Comparison of ENCODE assay signal across 9 mouse cellular contexts in genomic region chr19:5910221-5910620, GRCm38 (mm10). TPM values are rescaled to one million over a fixed set of nuclear protein-coding genes. Genes with fewer than 3 reads are reported as not detected.
DNase-seq lines count a peak whose midpoint lies in the region; ATAC-seq lines count a peak whose summit lies in the region.
"Had no signal": no experiment of that assay in that cellular context is flagged by ENCODE, and none has a peak within 500 bp of the region (broad histone marks: within the 10 kb centered on the region; RNA-seq: fewer than 3 reads in every experiment).

No protein-coding gene starts in this region.

- no peaks in the 10 kb centered on the region for H3K9me3 ChIP-seq in lung, embryonic 15.5 days
- H3K9me3 ChIP-seq in forebrain, embryonic 16.5 days (ENCODE audit: control insufficient read depth, low read length), result no peaks in the 10 kb centered on the region
- no peaks in the 10 kb centered on the region for H3K9me3 ChIP-seq in liver, embryonic 11.5 days (ENCODE audit: control insufficient read depth, low read length)
- no peaks in the 10 kb centered on the region for H3K9me3 ChIP-seq in stomach, embryonic 14.5 days (ENCODE audit: control insufficient read depth, low read depth, low read length)

- H3K9ac ChIP-seq in lung, embryonic 15.5 days, result peak overlapping the region; percentile 14
- H3K9ac ChIP-seq in forebrain, embryonic 16.5 days (replicated peaks; ENCODE audit: low read depth, low read length), result peak overlapping the region; percentile 40
- H3K9ac ChIP-seq in liver, embryonic 11.5 days (ENCODE audit: low read depth, low read length), result no peak overlapping the region
- H3K9ac ChIP-seq in stomach, embryonic 14.5 days (replicated peaks; ENCODE audit: low read depth, low read length), result no peak overlapping the region

- WGBS in lung, embryonic 15.5 days, result 49% methylated on average over 6 of the region's 6 CpGs
- 50% methylated on average over 6 of the region's 6 CpGs for WGBS in forebrain, embryonic 16.5 days
- 61% methylated on average over 6 of the region's 6 CpGs for WGBS in liver, embryonic 11.5 days
- 49% methylated on average over 6 of the region's 6 CpGs for WGBS in stomach, embryonic 14.5 days

- no peak overlapping the region for H3K27ac ChIP-seq in lung, embryonic 15.5 days
- 0 out of 2 replicates have a peak overlapping the region, but pooled peaks have one; percentile 54 for H3K27ac ChIP-seq in forebrain, embryonic 16.5 days (ENCODE audit: low read length)
- no peak overlapping the region for H3K27ac ChIP-seq in liver, embryonic 11.5 days (ENCODE audit: low read depth, low read length)
- H3K27ac ChIP-seq in stomach, embryonic 14.5 days (ENCODE audit: low read length), result no peak overlapping the region
- H3K27ac ChIP-seq: macrophage had no signal

- H3K27me3 ChIP-seq in lung, embryonic 15.5 days, result no peaks in the 10 kb centered on the region
- H3K27me3 ChIP-seq in forebrain, embryonic 16.5 days (replicated peaks; ENCODE audit: control insufficient read depth, insufficient read depth, low read length), result no peaks in the 10 kb centered on the region
- no peaks in the 10 kb centered on the region for H3K27me3 ChIP-seq in liver, embryonic 11.5 days (replicated peaks; ENCODE audit: control insufficient read depth, insufficient read depth, low read length)
- no peaks in the 10 kb centered on the region for H3K27me3 ChIP-seq in stomach, embryonic 14.5 days (ENCODE audit: control insufficient read depth, insufficient read depth, low read length)

- no peak for ATAC-seq in lung, embryonic 15.5 days (ENCODE audit: borderline replicate concordance, extremely low read depth, low FRiP score, low TSS enrichment)
- ATAC-seq in forebrain, embryonic 16.5 days, result no peak
- no peak for ATAC-seq in liver, embryonic 11.5 days (replicated peaks; ENCODE audit: low FRiP score)
- ATAC-seq in stomach, embryonic 14.5 days (ENCODE audit: insufficient number of reproducible peaks, insufficient read depth, low FRiP score, low read depth), result no peak
- no peak for ATAC-seq in CD4-positive, CD25-positive, alpha-beta regulatory T cell, adult 4 months

- H3K4me3 ChIP-seq in lung, embryonic 15.5 days, result peak overlapping the region; percentile 13; the same call in 1 of the 2 replicates
- peak overlapping the region; percentile 25 for H3K4me3 ChIP-seq in forebrain, embryonic 16.5 days (replicated peaks; ENCODE audit: low read length)
- H3K4me3 ChIP-seq in liver, embryonic 11.5 days (ENCODE audit: low read depth, low read length), result peak overlapping the region; percentile 98
- H3K4me3 ChIP-seq in stomach, embryonic 14.5 days (ENCODE audit: low read depth, low read length), result no peak overlapping the region

- peaks cover 28% of the 10 kb centered on the region for H3K4me1 ChIP-seq in lung, embryonic 15.5 days
- peaks cover 28% of the 10 kb centered on the region for H3K4me1 ChIP-seq in forebrain, embryonic 16.5 days (replicated peaks; ENCODE audit: control insufficient read depth, insufficient read depth, low read length)
- H3K4me1 ChIP-seq in liver, embryonic 11.5 days (replicated peaks; ENCODE audit: control insufficient read depth, insufficient read depth, low read length), result peaks cover 34% of the 10 kb centered on the region
- peaks cover 22% of the 10 kb centered on the region for H3K4me1 ChIP-seq in stomach, embryonic 14.5 days (ENCODE audit: control insufficient read depth, insufficient read depth, low read length)

- H3K36me3 ChIP-seq in lung, embryonic 15.5 days, result peaks cover 27% of the 10 kb centered on the region
- peaks cover 6% of the 10 kb centered on the region for H3K36me3 ChIP-seq in forebrain, embryonic 16.5 days (ENCODE audit: control insufficient read depth, insufficient read depth)
- peaks cover 14% of the 10 kb centered on the region for H3K36me3 ChIP-seq in liver, embryonic 11.5 days (ENCODE audit: control insufficient read depth, insufficient read depth, low read length)
- peaks cover 20% of the 10 kb centered on the region for H3K36me3 ChIP-seq in stomach, embryonic 14.5 days (ENCODE audit: control insufficient read depth, insufficient read depth, low read length)

- peak overlapping the region; percentile 64 for H3K4me2 ChIP-seq in lung, embryonic 15.5 days
- peak overlapping the region; percentile 81 for H3K4me2 ChIP-seq in forebrain, embryonic 16.5 days (ENCODE audit: low read length)
- peak overlapping the region; percentile 69 for H3K4me2 ChIP-seq in liver, embryonic 11.5 days
- H3K4me2 ChIP-seq in stomach, embryonic 14.5 days (replicated peaks; ENCODE audit: low read depth, low read length), result peak overlapping the region; percentile 80

- no peak for DNase-seq in lung, postnatal 14 days
- no peak for DNase-seq in liver, embryonic 11.5 days (ENCODE audit: low spot score)
- DNase-seq in frontal cortex, postnatal 36 days (ENCODE audit: low spot score in 2 of 2), result no peak
- DNase-seq: adrenal gland, adult 2 months had no signal

RNA-seq across cellular contexts. Expression of gene Dpf2, which starts 2.6 kb away (rescaled TPM):
- polyA plus RNA-seq in lung, embryonic 15.5 days (2015; fragmentation: Nextera tagmentation; extraction: Ambion mirVana), result 142 and 147 TPM in 2 replicates
- 124 and 126 TPM in 2 replicates for polyA plus RNA-seq in forebrain, embryonic 16.5 days (2015; fragmentation: Nextera tagmentation; extraction: Ambion mirVana)
- 119 and 127 TPM in 2 replicates for polyA plus RNA-seq in liver, embryonic 11.5 days (2014; fragmentation: Nextera tagmentation; extraction: Ambion mirVana)
- polyA plus RNA-seq in stomach, embryonic 14.5 days (2014; fragmentation: Nextera tagmentation; extraction: Ambion mirVana), result 132 and 148 TPM in 2 replicates
- polyA plus RNA-seq in CD4-positive, CD25-positive, alpha-beta regulatory T cell, adult 4 months (2017; shearing (Covaris generic)), result 100 to 1,000 TPM; 214 to 296 TPM

RNA-seq across cellular contexts. Expression of gene Cdc42ep2, which starts 14.4 kb away (rescaled TPM):
- 12.0 and 14.1 TPM in 2 replicates for polyA plus RNA-seq in lung, embryonic 15.5 days (2015; fragmentation: Nextera tagmentation; extraction: Ambion mirVana)
- polyA plus RNA-seq in forebrain, embryonic 16.5 days (2015; fragmentation: Nextera tagmentation; extraction: Ambion mirVana), result 11.1 and 12.4 TPM in 2 replicates
- polyA plus RNA-seq in liver, embryonic 11.5 days (2014; fragmentation: Nextera tagmentation; extraction: Ambion mirVana), result 5.1 TPM in 2 replicates
- 7.3 and 7.4 TPM in 2 replicates for polyA plus RNA-seq in stomach, embryonic 14.5 days (2014; fragmentation: Nextera tagmentation; extraction: Ambion mirVana)
- under 1 TPM in 1 of 2 experiments, not detected in 1; 0.34 TPM for polyA plus RNA-seq in CD4-positive, CD25-positive, alpha-beta regulatory T cell, adult 4 months (2017; shearing (Covaris generic))

RNA-seq across cellular contexts. Expression of gene Tigd3, which starts 16.3 kb away (rescaled TPM):
- 3.2 and 3.6 TPM in 2 replicates for polyA plus RNA-seq in lung, embryonic 15.5 days (2015; fragmentation: Nextera tagmentation; extraction: Ambion mirVana)
- 11.0 and 13.7 TPM in 2 replicates for polyA plus RNA-seq in forebrain, embryonic 16.5 days (2015; fragmentation: Nextera tagmentation; extraction: Ambion mirVana)
- 3.9 and 4.2 TPM in 2 replicates for polyA plus RNA-seq in liver, embryonic 11.5 days (2014; fragmentation: Nextera tagmentation; extraction: Ambion mirVana)
- polyA plus RNA-seq in stomach, embryonic 14.5 days (2014; fragmentation: Nextera tagmentation; extraction: Ambion mirVana), result 3.1 and 3.2 TPM in 2 replicates
- under 1 TPM; 0.51 to 0.84 TPM for polyA plus RNA-seq in CD4-positive, CD25-positive, alpha-beta regulatory T cell, adult 4 months (2017; shearing (Covaris generic))

RNA-seq across cellular contexts. Expression of gene Slc25a45, which starts 32.6 kb away (rescaled TPM):
- polyA plus RNA-seq in lung, embryonic 15.5 days (2015; fragmentation: Nextera tagmentation; extraction: Ambion mirVana), result 4.2 and 5.6 TPM in 2 replicates
- polyA plus RNA-seq in forebrain, embryonic 16.5 days (2015; fragmentation: Nextera tagmentation; extraction: Ambion mirVana), result 1.5 and 2.0 TPM in 2 replicates
- 7.5 and 8.2 TPM in 2 replicates for polyA plus RNA-seq in liver, embryonic 11.5 days (2014; fragmentation: Nextera tagmentation; extraction: Ambion mirVana)
- polyA plus RNA-seq in stomach, embryonic 14.5 days (2014; fragmentation: Nextera tagmentation; extraction: Ambion mirVana), result 1.8 and 2.8 TPM in 2 replicates
- polyA plus RNA-seq in CD4-positive, CD25-positive, alpha-beta regulatory T cell, adult 4 months (2017; shearing (Covaris generic)), result 10 to 100 TPM; 51.6 to 73.7 TPM

RNA-seq across cellular contexts. Expression of gene Frmd8, which starts 35.1 kb away (rescaled TPM):
- 50.7 and 53.0 TPM in 2 replicates for polyA plus RNA-seq in lung, embryonic 15.5 days (2015; fragmentation: Nextera tagmentation; extraction: Ambion mirVana)
- polyA plus RNA-seq in forebrain, embryonic 16.5 days (2015; fragmentation: Nextera tagmentation; extraction: Ambion mirVana), result 20.9 and 21.5 TPM in 2 replicates
- 26.8 and 27.9 TPM in 2 replicates for polyA plus RNA-seq in liver, embryonic 11.5 days (2014; fragmentation: Nextera tagmentation; extraction: Ambion mirVana)
- 18.3 and 18.6 TPM in 2 replicates for polyA plus RNA-seq in stomach, embryonic 14.5 days (2014; fragmentation: Nextera tagmentation; extraction: Ambion mirVana)
- 10 to 100 TPM; 62.6 to 85.3 TPM for polyA plus RNA-seq in CD4-positive, CD25-positive, alpha-beta regulatory T cell, adult 4 months (2017; shearing (Covaris generic))

Comparison
In these comparisons a context has a peak if more than half of its experiments do, and no peak if none do; other contexts are left out.
1. H3K9ac ChIP-seq: peak in lung, embryonic 15.5 days (single experiment) and forebrain, embryonic 16.5 days (single experiment); none in liver, embryonic 11.5 days (single experiment) and stomach, embryonic 14.5 days (single experiment).
2. Peak in every context shown above with its lines, with median percentiles within 50 percentile points of each other: H3K4me2 ChIP-seq.